Mouse (Mus musculus) right cerebral cortex, postnatal 10 days (tissue): ENCODE results near the gene Sdf4.

Experiments used
- DNase-seq, 2 experiments: peaks; one replicate each; pipeline ENCODE4 v3.0.0; 2021; ENCODE audit warnings: low spot score in 2 of 2

Gene Sdf4

GRCm38 (mm10) chr4:156004109-156004508 is 11.4 kb downstream of the Sdf4 start:
- DNase-seq, result no peak

GRCm38 (mm10) chr4:156008369-156008768 is 15.7 kb downstream of the Sdf4 start:
- no peak for DNase-seq

DNA sequence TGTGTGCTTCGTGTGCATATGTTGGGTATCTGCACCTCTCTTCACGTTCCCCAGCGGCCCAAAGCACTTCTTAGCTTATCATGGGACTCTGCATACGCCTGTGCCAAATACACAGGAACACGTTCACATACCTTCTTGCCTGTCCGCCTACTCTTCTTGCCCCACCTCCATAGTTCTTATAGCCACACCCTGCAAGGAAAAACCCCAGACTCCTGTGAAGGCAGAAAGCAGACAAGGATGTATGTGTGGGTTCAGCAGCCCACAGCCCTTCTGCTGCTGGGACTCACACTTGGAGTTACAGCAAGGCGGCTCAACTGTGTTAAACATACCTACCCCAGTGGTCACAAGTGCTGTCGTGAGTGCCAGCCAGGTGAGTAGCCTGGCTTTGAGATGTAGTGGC is 21.0 kb downstream of the Sdf4 start, which contains the start of gene Tnfrsf4:
Tnfrsf4 (plus strand) TSS at position 207 of the 400 bp plus-strand sequence.
- no peak for DNase-seq

DNA sequence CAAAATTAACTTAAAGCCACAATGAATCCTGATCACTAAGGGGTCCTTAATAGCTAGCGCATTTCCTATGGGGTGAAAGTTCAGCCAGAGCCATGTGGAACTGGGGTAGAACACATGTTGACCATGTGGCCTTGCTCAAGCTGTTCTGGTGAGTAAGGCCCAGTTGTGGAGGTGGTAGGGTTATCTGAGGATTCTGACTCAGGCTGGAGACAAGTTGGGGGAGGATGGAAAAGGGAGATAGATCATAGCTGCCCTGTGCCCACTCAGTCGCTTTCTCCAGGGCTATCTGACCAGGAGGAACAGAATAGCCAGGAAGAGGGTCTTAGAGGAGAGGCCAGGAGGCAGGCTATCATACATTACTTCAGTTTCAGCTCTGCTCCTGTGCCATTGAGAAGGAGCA is 21.8 kb downstream of the Sdf4 start:
- no peak for DNase-seq

DNA sequence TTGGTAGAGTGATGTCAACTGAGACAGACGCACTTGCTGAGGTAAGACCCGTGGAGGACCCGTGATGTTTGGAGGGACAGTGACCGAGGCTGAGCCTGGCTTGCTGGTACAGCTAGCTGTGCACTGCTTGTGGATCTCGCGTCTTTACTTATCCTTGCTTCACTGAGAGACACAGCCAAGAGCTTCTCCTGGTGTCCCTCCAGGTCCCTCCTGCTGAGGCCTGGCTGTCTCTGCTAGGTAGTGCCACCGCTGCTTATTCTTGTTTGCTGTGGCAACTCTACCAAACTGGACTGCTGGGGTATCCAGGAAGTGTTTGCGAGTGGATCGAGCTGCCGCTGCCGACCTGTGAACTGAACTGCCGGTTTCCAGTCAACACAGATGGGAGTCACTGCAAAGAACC is 27.1 kb downstream of the Sdf4 start:
- DNase-seq, result no peak

- no peak for DNase-seq
Observed at GRCm38 (mm10) chr4:156021381-156021780, 28.7 kb downstream of the Sdf4 start.

GRCm38 (mm10) chr4:156021942-156022419 is 29.3 kb downstream of the Sdf4 start:
- no peak for DNase-seq

DNA sequence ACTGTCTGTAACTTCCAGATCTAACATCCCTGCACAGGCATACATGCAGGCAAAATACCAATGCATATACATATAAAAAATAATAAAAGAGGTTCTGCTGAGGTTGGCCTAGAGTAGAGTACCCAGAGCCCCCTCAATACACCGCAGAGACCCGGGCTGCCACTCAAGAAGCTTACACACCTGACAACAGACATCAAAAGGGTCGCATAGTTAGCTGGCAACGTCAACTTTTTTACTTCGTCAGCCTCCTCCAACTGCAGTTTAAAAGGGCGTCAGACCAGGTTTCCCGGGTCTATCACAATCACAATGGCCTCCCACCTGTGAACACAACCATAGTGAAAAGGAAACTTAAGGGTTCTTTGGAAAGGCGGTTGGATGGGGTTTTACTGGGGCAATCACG is 30.8 kb downstream of the Sdf4 start:
- no peak for DNase-seq

GRCm38 (mm10) chr4:156024184-156024583 is 31.5 kb downstream of the Sdf4 start:
- DNase-seq, result peak in 1 of 2 experiments; percentile 47

- DNase-seq, result peak; percentile 67 to 71
Observed at GRCm38 (mm10) chr4:156026013-156026412, 33.3 kb downstream of the Sdf4 start, which contains the start of gene Tnfrsf18. Gene Tnfrsf18 (plus strand): TSS chr4:156026164.

GRCm38 (mm10) chr4:156028580-156028979 is 35.9 kb downstream of the Sdf4 start:
- DNase-seq, result no peak

DNA sequence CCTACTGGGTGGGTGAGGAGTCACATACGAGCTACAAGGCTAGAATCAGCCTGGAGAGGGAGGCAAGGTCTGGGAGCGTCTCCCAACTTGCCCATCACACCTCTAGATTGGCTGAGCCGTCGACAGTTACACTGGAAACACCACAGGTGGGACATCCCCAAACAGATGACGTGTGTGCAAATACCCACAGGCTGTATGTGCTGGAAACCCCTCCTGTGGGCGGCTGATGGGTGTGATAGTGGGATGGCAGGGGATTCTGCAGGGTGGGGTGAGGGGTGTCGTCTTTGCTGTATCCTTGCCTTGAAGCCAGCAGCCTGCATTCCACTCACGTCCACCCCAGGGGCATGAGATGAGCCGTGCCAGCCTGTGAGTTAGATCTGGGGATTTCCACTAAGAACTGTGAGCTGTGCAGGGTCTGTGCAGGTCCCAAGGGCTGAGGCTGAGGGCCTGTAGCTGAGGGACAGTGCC is 38.0 kb downstream of the Sdf4 start:
- peak in 1 of 2 experiments; percentile 33 for DNase-seq

DNA sequence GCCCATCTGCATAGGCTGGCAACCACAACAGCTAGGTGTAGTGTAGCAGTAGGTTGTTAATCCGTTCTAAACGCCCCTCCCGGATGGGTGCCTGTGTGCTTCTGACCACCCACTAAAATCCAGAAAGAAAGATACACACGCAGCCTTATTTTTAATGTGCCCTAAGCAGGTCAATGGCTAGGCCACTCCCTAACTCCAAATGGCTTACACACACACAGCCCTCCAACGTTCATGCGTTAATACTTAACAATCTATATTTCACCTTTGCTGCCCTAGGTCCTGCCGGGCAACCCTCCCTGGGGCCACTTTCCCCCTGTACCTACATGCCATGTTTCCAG is 38.6 kb downstream of the Sdf4 start:
- DNase-seq, result no peak

GRCm38 (mm10) chr4:156031593-156032391 is 39.1 kb downstream of the Sdf4 start:
- DNase-seq, result peak; percentile 91 to 93

DNA sequence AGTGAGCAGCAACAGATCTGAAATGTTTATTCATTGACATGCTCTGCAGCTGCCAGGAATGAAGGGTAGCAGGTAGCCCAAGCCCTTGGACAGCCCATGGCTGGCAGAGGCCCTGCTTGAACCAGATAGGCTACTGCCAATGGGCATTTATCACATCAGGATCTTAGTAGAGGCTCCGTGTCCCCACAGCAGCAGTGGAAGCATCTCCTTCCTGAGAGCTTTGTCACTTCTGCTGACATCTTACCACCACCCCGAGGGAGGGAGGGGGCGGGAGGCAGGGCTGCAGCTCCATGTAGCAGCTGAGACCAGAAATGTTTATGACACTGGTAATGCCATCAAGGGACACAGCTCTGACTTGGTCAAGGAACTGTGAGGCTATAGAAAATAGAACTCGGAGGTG is 40.2 kb downstream of the Sdf4 start:
- DNase-seq, result no peak

DNA sequence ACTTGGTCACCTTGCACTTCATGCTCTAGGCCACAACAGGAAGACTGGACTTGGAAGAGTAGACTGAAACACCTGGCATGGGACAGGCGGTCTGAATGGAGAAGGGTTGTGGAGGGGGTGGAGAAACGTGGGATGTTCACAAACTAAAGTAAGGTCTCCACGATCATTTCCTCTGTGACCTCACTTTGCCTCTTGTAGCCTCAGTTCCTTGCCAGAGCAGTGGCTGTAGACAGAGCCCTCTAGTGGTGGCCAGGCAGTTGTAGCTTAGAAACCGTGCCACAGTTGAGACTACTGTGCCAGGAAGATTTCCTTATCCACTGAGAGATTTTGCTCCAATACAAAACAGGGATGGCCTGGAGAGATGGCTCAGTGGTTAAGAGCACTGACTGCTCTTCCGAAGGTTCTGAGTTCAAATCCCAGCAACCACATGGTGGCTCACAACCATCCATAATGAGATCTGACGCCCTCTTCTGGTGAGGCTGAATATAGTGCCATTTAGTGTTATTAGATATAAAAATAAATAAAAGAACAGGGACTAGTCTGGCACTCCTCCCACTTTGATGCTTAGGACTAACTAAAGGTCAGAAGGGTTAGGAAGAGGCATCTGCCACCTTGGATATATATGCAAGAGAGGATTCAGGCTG is 40.9 kb downstream of the Sdf4 start:
- DNase-seq, result no peak

DNA sequence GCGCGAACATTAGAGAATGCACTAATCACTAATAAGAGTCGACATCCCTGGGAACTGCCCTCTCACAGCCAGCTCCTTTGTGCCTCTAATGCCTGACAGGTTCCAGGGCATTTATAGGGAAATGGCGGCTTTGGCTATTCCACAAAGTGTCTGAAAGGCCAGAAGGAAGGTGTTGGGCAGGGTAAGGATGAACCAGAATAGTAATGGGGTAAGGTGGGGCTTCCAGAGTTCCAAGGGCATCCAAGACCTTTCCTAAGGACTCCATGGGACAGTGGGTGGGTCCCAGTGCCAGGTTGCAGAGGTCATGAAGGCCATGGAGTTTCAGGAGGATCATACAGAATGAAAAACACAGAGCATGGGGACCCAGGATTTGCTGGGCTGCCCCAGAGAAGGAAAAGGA is 41.6 kb downstream of the Sdf4 start:
- no peak for DNase-seq

GRCm38 (mm10) chr4:156034901-156035300 is 42.2 kb downstream of the Sdf4 start:
- DNase-seq, result no peak

DNA sequence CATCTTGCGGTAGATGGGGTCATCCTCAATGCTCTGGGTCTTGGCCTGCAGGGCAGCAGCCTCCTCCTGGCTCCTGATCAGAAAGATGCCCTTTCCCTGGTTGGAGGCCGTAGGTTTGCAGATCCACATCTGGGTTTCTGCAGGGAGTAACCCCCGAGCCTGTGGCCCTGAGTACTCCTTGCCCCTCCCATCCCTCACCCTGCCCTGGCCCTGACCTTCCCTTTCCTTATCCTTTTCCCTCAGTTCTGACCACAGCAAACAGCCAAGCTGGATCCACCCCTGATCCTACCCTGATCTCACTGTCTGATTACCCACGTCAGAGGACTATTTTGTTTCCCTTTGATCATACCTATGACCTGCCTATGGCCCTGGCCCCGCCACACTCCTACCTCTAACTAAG is 52.1 kb downstream of the Sdf4 start:
- DNase-seq, result no peak

DNA sequence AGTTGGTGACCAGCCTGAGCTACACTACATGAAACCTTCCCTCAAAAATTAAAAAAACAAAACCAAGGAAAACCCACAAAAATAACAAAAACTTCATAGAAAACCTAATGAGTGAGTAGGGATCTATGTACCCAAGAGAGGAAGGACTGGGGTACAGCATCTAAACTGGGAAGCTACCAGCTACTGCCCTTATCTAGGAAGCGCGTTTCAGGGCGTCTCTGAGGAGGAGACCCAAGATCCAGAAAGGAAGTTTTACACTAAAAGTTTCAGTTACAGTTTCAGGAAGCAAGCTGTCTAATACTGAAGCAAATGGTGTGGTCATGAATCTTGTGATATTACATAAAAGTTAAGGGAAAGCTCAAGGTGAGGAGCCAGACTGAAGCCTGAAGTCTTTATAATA is 57.1 kb downstream of the Sdf4 start:
- DNase-seq, result no peak

GRCm38 (mm10) chr4:156050391-156050980 is 57.8 kb downstream of the Sdf4 start:
- DNase-seq, result no peak

DNA sequence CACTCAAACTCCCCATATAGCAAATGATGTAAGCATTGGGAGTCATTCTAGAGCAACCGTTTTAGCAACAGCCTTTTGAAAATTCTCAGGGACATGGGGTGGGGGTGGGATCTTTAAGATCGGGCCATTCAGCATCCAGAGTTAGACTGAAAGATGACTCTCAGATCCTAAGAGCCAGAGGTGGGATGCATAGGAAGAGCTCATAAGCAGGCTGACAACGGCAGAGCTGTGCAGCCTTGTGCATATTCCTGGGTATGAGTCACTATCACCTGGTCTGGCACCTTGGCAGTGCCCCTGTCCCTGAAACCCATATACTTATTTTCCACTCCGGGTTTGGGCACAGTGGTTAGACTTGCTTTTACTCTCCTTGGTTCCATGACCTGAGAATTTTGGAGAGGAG is 60.4 kb downstream of the Sdf4 start:
- no peak for DNase-seq

- no peak for DNase-seq
Observed at GRCm38 (mm10) chr4:156054130-156054529, 61.5 kb downstream of the Sdf4 start.
